Mouse (Mus musculus) liver, embryonic 14.5 days (tissue): ENCODE results near the gene Accsl. TPM values are rescaled to one million over a fixed set of nuclear protein-coding genes. Genes with fewer than 3 reads are reported as not detected.

Experiments used
- ATAC-seq: fragments of 200-750 bp; cut with Nextera tagmentation; 2 replicates; pipeline ENCODE4 v1.8.0; 2017; ENCODE audit warnings: moderate number of reproducible peaks, mild to moderate bottlenecking, moderate library complexity; ENCODE audit not compliant: insufficient read depth
- DNase-seq, 3 experiments: peaks; one replicate each; pipeline ENCODE4 v3.0.0-alpha.2; 2012 to 2013; ENCODE audit warnings: low read depth in 3 of 3, low spot score in 3 of 3
- H3K27ac ChIP-seq: fragments of 300-500 bp; sonication (generic); 2 replicates; pipeline ENCODE4 v1.5.1; 2014; ENCODE audit warnings: moderate library complexity, mild to moderate bottlenecking, control low read depth, inconsistent platforms
- H3K27me3 ChIP-seq: fragments of 300-500 bp; sonication (generic); 2 replicates; pipeline ENCODE4 v1.6.1; 2014; ENCODE audit warnings: mild to moderate bottlenecking, low read length, moderate library complexity; ENCODE audit not compliant: control insufficient read depth, insufficient read depth
- H3K36me3 ChIP-seq: fragments of 300-500 bp; sonication (generic); replicated peaks from 2 replicates; pipeline ENCODE4 v1.6.1; 2014; ENCODE audit warnings: low read depth; ENCODE audit not compliant: control insufficient read depth, insufficient read depth
- H3K4me1 ChIP-seq, 2 experiments: fragments of 200-500 bp in 1 of 2; fragments of 300-500 bp in 1 of 2; sonication (generic) in 1 of 2; replicated peaks; 2 replicates each; pipeline ENCODE4 v1.6.1; 2012 to 2014; ENCODE audit warnings: antibody characterized with exemption in 1 of 2, inconsistent platforms in 1 of 2, low read length in 1 of 2; ENCODE audit not compliant: control insufficient read depth in 2 of 2, insufficient read depth in 2 of 2
- H3K4me2 ChIP-seq: fragments of 300-500 bp; sonication (generic); 2 replicates; pipeline ENCODE4 v1.6.1; 2014; ENCODE audit warnings: low read depth, mild to moderate bottlenecking, control low read depth, moderate library complexity
- H3K4me3 ChIP-seq, 2 experiments: fragments of 200-500 bp in 1 of 2; fragments of 300-500 bp in 1 of 2; sonication (generic) in 1 of 2; 2 replicates each; pipeline ENCODE4 v1.5.1; 2012 to 2014; ENCODE audit warnings: low read depth in 2 of 2, low read length in 2 of 2, mild to moderate bottlenecking in 2 of 2, control low read depth in 1 of 2, inconsistent platforms in 1 of 2, moderate library complexity in 1 of 2; ENCODE audit not compliant: insufficient read depth in 1 of 2
- H3K9ac ChIP-seq: fragments of 300-500 bp; sonication (generic); replicated peaks from 2 replicates; pipeline ENCODE4 v1.6.1; 2014; ENCODE audit warnings: mild to moderate bottlenecking, control low read depth, moderate library complexity
- H3K9me3 ChIP-seq: fragments of 300-500 bp; sonication (generic); 2 replicates; pipeline ENCODE4 v1.6.1; 2016; ENCODE audit warnings: low read length, mixed read lengths; ENCODE audit not compliant: control insufficient read depth
- CTCF ChIP-seq: IDR thresholded peaks from 2 replicates; pipeline ENCODE4 v1.5.1; 2016; ENCODE audit warnings: antibody characterized with exemption, low read depth, control low read depth
- EP300 ChIP-seq: IDR thresholded peaks from 2 replicates; pipeline ENCODE4 v1.6.1; 2016; ENCODE audit warnings: antibody characterized with exemption, low read depth
- WGBS: fragments of 180-500 bp; shearing (Covaris S2); extraction: QIAGEN DNeasy Blood & Tissue Kit; methylation state at CpG from one replicate; pipeline ENCODE4 v1.1.7; 2014; ENCODE audit not compliant: insufficient replicate concordance; 5-methylcytosine and 5-hydroxymethylcytosine counted together
- polyA plus RNA-seq, 2 experiments: library from polyadenylated mRNA; depleted of rRNA in 1 of 2; stranded (reverse) in 1 of 2; unstranded in 1 of 2; fragments of >200 nt; fragmentation: Nextera tagmentation in 1 of 2; extraction: Ambion mirVana in 1 of 2; gene quantifications; 2 replicates each; pipeline versions ENCODE4 v1.2.1 to v1.2.3; 2012 to 2014

Gene Accsl
- polyA plus RNA-seq, 2 experiments = 0.02 TPM; not detected in 1

GRCm38 (mm10) chr2:93890143-93890542, 21.2 kb upstream of the Accsl start:
- Histone ChIP-seq H3K4me2 (no peak overlapping the region), H3K9me3 (no peaks in the 10 kb centered on the region), H3K36me3 (no peaks in the 10 kb centered on the region), H3K9ac (no peak overlapping the region), H3K27ac (no peak overlapping the region), H3K27me3 (no peaks in the 10 kb centered on the region), H3K4me3 (no peak overlapping the region), H3K4me1 (peaks cover 0 to 2% of the 10 kb centered on the region in 2 experiments; a peak in 2 of 4 replicates)
- DNase-seq = no peak
- no peak for TF ChIP-seq CTCF
- TF ChIP-seq EP300 = no peak
- no peak for ATAC-seq
- WGBS = 69% methylated on average over 8 of the region's 8 CpGs

DNA sequence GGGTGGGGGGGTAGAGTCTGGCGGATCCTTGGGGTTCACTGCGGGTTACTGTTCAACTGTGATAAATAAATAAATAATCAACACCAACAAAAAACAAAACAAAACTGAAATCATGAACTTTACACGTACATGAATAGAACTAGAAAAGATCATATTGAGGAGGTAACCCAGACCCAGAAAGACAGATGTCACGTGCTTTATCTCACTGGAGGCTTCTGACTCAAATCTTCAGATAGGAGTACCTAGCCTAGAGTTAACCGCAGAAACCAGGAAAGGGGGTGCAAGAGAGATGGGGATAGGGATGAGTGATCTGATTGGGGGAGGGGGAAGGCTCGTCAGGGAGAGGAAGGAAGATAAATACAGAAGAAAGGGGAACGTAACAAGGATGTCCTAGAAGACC, 20.1 kb upstream of the Accsl start:
- TF ChIP-seq EP300 (no peak), CTCF (no peak)
- Histone ChIP-seq H3K4me1 (peaks cover 0 to 2% of the 10 kb centered on the region in 2 experiments; a peak in 2 of 4 replicates), H3K4me2 (no peak overlapping the region), H3K36me3 (no peaks in the 10 kb centered on the region), H3K27ac (no peak overlapping the region), H3K4me3 (no peak overlapping the region), H3K27me3 (no peaks in the 10 kb centered on the region), H3K9me3 (no peaks in the 10 kb centered on the region), H3K9ac (no peak overlapping the region)
- no peak for ATAC-seq
- no peak for DNase-seq
- WGBS = 42% methylated on average over 7 of the region's 7 CpGs

DNA sequence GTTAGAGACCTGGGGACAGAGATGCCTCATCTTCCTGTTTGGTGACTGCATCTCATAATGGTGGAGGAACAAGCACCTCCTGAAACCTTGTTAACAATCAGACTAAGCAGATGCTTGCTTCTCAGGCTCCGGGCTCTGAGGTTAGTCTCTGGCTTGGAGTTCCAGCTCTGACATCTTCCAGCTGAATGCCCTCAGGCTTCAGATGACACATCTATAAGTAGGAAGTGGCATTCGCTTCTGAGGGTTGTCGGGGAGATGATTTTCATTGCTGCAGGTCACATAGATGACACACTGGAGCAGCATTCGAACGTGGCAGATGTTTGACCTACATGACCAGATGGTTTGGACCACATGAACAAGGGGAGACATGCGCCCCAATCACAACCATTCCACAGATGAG, 19.4 kb upstream of the Accsl start:
- H3K4me2 ChIP-seq = no peak overlapping the region
- no peaks in the 10 kb centered on the region for H3K27me3 ChIP-seq
- peaks cover 0 to 2% of the 10 kb centered on the region in 2 experiments; a peak in 2 of 4 replicates for H3K4me1 ChIP-seq
- ATAC-seq = no peak
- no peak overlapping the region for H3K9ac ChIP-seq
- WGBS = 62% methylated on average over 6 of the region's 6 CpGs
- TF ChIP-seq CTCF = no peak
- TF ChIP-seq EP300 = no peak
- no peaks in the 10 kb centered on the region for H3K36me3 ChIP-seq
- no peak for DNase-seq
- H3K9me3 ChIP-seq = no peaks in the 10 kb centered on the region
- H3K27ac ChIP-seq = no peak overlapping the region
- H3K4me3 ChIP-seq = no peak overlapping the region

DNA sequence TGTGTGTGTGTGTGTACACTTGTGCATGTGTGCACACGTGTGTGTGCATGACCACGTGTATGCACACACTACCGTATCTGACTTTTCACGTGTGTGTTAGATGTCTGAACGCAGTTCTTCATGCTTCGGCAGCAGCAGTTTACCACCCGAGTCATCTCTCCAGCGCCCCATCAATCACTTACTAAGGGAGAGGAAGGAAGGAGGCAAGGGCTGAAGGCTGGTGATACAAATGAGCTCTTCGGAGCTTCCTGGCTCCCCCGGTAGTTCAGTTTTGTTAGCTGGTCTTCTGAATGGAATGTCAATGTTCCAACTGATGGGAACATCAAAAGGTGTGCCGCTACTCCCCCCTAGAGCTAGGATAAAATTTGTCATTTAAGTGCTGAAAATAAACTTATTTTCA, 18.3 kb upstream of the Accsl start:
- Histone ChIP-seq H3K4me3 (no peak overlapping the region), H3K9me3 (no peaks in the 10 kb centered on the region), H3K27me3 (no peaks in the 10 kb centered on the region), H3K4me1 (peaks cover 0 to 2% of the 10 kb centered on the region in 2 experiments; a peak in 2 of 4 replicates), H3K27ac (no peak overlapping the region), H3K36me3 (no peaks in the 10 kb centered on the region), H3K4me2 (no peak overlapping the region), H3K9ac (no peak overlapping the region)
- TF ChIP-seq EP300 (no peak), CTCF (no peak)
- ATAC-seq (no peak), DNase-seq (no peak)
- WGBS = 9% methylated on average over 11 of the region's 11 CpGs

DNA sequence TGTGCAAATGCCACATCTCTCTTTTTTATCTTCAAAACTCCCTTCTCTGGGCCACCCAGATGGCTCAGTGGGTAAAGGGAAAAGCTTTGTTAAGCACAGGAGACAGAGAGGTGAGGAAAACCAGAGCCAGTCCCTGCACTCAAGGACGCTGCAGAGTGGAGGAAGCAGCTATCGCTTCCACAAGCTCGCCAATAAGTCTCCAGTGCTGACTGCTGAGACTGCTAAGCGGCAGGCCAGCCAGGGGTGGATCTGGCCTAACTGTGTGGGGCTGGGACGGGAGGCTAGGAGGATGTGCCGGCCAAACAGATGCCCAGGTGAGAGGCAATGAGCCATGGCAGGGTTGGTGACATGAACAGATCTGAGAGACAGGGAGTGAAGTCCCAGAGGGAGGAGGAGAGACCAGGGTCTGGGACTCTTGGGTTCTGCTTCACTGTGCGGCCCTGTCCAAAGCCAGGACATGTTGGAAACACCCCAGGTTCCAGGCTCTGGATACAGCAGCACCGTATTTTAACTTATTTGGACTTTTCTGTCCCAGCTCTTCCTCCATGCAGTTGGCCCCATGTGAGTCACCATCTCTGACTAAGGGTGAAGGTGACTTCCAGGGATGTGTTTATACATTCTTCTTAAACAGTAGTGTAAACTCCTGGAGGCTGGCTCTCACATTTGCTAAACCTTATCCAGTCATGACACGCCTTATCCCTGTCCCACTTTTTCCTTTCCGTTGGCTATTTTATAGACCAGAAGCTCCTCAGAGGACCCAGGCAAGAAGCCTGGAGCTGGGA, 17.2 kb upstream of the Accsl start:
- Histone ChIP-seq H3K4me2 (no peak overlapping the region), H3K27ac (no peak overlapping the region), H3K36me3 (no peaks in the 10 kb centered on the region), H3K9ac (no peak overlapping the region), H3K9me3 (no peaks in the 10 kb centered on the region), H3K4me3 (no peak overlapping the region), H3K27me3 (no peaks in the 10 kb centered on the region), H3K4me1 (peaks cover 0 to 2% of the 10 kb centered on the region in 2 experiments; a peak in 1 of 4 replicates)
- ATAC-seq (no peak), DNase-seq (no peak)
- TF ChIP-seq CTCF (no peak), EP300 (no peak)
- WGBS = 46% methylated on average over 10 of the region's 10 CpGs
